Mouse (Mus musculus) layer of hippocampus, postnatal 25 days (tissue): Measurements from ENCODE around the gene Slc43a3. TPM values are rescaled to one million over a fixed set of nuclear protein-coding genes. Genes with fewer than 3 reads are reported as not detected.
A peak's percentile ranks its signal among the peaks of the same experiment; 100 is the strongest.

ENCODE experiments used
- DNase-seq, 2 experiments: peaks; one replicate each; pipeline ENCODE4 v3.0.0; 2022; ENCODE audit warnings: mixed read lengths in 2 of 2, low spot score in 1 of 2; ENCODE audit errors: extremely low spot score in 1 of 2
- total RNA-seq, 2 experiments: library from RNA; stranded (reverse); gene quantifications; 2 replicates each; pipeline ENCODE4 v1.2.3; 2021

The Slc43a3 gene
- total RNA-seq, 2 experiments from 2014 or later, result 0.82 to 0.98 TPM

- no peak for DNase-seq
These were observed 1.3 kb upstream of the Slc43a3 start for GRCm38 (mm10) chr2:84935065-84935464.

DNA sequence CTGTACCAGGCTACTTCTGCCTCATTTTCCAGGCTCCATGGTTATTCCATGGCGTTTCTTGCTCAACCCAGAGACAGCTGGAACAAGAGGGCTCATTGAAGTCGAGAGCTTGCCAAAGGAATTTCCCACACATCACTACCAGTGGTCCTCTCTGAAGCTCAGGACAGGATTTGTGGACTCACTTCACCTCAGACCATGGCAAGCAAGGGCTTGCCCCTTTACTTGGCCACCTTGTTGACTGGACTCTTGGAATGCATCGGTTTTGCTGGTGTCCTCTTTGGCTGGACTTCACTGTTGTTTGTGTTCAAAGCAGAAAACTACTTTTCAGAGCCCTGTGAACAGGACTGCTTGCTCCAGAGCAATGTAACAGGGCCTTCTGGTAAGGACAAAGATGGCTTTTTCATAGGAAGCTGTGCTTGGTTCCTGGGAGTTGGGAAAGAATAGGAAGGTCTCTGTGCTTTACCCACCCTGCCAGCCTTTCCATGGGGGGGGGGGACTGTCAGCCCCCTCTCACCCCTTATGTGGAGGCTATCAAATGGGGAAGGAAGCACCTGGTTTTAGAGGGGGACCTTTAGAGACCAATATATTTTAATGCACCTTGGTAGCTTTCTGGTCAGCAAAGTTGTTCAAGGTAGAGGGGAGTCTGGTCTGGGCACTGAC, 1.2 kb downstream of the Slc43a3 start:
- DNase-seq, result no peak

GRCm38 (mm10) chr2:84938249-84938946, 2.0 kb downstream of the Slc43a3 start:
- no peak for DNase-seq

DNA sequence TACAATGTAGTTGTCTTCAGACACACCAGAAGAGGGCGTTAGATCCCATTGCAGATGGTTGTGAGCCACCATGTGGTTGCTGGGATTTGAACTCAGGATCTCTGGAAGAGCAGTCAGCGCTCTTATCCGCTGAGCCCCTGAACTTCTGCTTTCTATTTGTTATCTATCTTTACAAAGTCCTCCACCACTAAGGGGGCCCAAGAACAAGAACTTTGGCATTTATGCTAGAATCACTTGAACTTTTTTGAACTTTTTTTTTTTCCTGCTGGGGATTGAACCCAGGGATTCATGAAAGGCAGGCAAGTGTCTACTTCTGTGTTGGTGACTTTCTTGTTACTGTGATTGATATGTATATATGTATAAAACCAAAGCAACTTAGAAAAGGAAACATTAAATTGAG, 2.9 kb downstream of the Slc43a3 start:
- DNase-seq, result no peak

GRCm38 (mm10) chr2:84939711-84940110, 3.3 kb downstream of the Slc43a3 start:
- no peak for DNase-seq

DNA sequence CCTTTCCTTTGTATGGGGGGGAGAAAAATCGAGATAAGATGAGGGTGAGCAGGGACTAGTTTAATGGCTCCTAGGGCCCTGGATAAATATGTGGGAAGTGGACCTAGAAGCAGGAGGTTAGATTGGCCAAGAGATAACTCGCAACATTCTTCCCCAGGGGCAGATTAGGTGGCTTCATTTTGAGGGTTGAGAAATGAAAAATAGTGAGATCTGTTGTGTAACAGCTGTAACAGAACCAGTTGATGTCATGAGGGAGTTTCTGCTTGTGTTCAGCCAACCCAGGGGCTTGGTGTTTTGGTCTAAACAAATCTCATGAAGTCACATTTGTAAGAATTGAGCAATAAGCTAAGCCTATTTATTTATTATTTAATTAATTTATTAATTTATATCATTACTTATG, 5.0 kb downstream of the Slc43a3 start:
- DNase-seq, result no peak

DNA sequence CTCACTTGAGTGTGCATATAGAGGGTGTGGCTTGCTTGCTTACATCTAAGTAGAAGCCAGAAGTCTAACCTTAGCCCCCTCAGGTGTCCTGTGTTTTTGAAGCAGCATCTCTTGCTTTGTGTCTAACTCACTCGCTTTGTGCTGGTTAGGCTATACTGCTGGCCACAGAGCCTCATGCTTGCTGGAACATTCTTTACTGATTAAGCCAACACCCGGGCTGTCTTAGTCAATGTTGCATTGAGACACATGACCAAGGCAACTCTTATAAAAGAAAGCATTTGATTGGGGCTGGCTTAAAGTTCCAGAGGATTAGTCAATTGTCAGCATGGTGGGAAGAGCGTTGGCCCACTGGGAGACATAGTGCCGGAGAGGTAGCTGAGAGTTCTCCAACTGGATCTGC, 5.4 kb downstream of the Slc43a3 start:
- no peak for DNase-seq

DNA sequence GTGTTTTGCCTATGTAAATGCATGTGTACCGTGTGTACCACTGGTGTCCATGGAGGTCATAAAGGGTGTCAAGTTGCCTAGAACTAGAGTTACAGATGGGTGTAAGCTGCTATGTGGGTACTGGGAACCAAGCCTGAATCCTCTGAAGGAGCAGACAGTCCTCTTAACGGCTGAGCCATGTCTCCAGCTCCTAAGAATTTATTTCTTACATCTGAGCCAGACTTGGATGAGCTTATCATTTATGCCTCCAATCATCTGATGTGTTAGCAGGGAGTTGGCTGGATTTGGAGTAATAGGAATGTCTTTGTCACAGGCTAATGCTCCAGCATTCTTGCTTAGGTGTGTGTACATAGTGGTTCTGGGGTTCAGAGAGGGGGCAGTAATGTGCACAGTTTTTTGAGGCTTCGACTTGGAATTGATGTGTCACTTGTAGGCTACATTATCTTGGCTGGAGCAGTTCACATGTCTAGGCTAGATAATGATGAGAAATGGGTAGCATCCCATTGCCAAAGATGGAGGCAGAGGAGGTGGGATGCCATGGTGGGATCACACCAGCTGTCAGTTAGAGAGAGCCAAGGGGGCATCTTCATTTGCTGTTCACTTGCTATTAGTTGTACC, 10.9 kb downstream of the Slc43a3 start:
- DNase-seq, result no peak

- DNase-seq, result no peak
These were observed 11.9 kb downstream of the Slc43a3 start for GRCm38 (mm10) chr2:84948252-84948651.

DNA sequence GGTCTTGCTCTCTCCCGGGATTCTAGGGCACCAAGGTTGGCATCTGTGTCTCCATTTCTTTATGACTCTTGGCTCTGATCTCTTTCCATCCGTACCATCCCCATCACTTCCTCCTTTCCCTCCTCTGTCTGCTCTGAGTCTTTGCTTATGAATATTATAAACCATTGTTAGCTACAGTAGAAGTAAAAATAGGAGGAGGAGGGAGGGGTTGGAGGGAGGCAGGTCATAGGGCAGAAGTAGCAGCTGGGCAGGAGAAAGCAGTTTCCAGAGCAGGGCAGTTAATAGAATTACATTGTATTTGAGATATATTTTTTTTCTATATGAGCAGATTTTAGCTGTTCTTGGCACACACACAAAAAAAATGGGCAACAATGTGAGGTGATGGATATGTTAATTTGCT, 12.3 kb downstream of the Slc43a3 start:
- no peak for DNase-seq

GRCm38 (mm10) chr2:84951027-84951426, 14.6 kb downstream of the Slc43a3 start:
- no peak for DNase-seq

- DNase-seq, result no peak
These were observed 15.9 kb downstream of the Slc43a3 start for GRCm38 (mm10) chr2:84952251-84952650.

GRCm38 (mm10) chr2:84952693-84953092, 16.3 kb downstream of the Slc43a3 start:
- no peak for DNase-seq

DNA sequence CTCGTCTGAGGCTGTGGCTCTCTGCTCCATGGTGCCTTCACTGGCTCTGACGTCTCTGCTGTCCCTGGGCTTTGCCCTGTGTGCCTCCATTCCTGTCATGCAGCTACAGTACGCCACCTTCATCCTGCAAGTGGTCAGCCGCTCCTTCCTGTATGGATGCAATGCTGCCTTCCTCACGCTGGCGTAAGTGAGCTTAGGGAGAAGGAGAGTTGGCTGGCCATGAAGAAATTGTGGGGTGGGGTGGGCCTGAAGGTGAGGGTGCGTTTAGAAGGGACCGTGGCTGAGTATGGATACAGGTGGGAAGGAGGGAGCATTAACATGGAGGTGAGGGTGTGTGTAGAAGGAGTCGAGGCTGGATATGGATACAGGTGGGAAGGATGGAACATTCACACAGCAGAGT, 19.1 kb downstream of the Slc43a3 start:
- DNase-seq, result no peak

DNA sequence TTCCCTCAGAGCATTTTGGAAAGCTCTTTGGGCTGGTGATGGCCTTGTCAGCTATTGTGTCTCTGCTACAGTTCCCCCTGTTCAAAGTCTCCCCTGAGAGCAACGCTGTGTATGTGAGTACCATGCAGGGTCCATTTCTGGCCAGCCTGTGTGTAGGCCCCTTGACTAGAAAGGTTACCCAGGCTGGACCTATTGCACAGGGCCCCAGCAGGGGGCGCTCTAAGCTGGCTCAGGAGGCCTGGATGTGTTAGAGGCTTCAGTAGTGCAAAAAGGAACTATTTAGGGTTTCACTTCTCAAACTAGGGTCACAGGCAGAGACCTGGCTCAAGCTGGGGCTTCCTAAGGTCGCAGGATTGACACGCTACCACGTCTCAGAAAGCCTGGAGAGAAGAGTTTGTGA, 19.9 kb downstream of the Slc43a3 start:
- DNase-seq, result peak; percentile 51 to 71

GRCm38 (mm10) chr2:84958588-84959264, 22.3 kb downstream of the Slc43a3 start:
- no peak for DNase-seq

DNA sequence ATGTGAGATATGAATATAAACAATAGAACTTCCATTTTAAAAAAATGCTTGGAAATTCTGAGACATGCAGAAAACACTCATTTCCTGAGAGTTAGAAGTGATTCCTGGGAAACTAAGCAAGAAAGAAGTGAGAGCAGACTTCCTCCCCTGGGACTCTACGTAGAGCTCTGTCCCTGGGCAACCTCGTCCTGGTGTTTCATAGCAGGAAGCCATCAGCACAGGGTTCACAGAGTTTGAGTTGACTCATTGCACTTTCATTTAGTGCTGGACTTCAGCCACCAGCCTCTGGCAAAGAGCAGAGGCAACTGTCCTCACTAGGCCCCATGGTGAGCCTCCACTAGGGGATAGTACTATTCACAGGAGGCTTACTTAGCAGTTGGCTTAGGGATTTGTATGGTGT, 24.9 kb downstream of the Slc43a3 start:
- DNase-seq, result no peak

GRCm38 (mm10) chr2:84961901-84962300, 25.5 kb downstream of the Slc43a3 start:
- DNase-seq, result no peak

GRCm38 (mm10) chr2:84962906-84963507, 26.6 kb downstream of the Slc43a3 start:
- DNase-seq, result no peak

DNA sequence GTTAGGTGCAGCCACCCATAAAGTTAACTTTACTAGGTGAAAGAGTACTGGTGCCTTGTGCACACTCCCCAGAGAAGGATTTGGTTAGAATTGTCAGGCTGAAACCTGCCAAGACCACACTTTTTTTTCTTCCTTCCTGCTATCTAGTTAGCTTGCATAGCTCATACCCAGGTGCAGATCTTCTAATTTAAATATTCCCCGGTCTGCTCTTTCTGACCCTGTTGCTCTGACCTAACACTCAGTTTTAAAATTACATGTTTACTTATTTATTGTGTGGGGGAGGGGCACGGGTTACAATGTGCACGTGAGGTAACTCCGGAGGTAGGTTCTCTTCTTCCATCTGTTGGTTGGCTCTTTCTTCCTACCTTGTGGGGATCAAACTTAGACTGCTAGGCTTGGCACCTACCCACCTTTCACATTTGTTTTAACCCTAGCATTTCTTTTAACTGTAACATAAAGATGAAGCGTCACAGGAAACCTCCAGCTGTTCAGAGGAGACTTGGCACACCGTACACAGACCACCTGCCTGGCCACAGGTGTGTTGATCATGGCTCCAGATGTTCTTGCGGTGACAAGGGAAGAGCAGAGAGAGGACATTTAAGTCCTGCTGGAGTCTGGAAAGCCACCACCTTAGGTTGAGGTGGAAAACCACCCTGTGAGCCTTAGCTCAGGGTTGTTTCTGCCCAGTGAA, 27.9 kb downstream of the Slc43a3 start:
- no peak for DNase-seq
